Mouse (Mus musculus) neural tube, embryonic 11.5 days (tissue): Measurements from ENCODE around the gene Ildr1. TPM values are rescaled to one million over a fixed set of nuclear protein-coding genes. Genes with fewer than 3 reads are reported as not detected.

ENCODE experiments used
- ATAC-seq: fragments of 200-750 bp; cut with Nextera tagmentation; 2 replicates; pipeline ENCODE4 v1.8.0; 2017; ENCODE audit warnings: moderate number of reproducible peaks, mild to moderate bottlenecking, moderate TSS enrichment, moderate library complexity; ENCODE audit not compliant: insufficient read depth, low FRiP score, low TSS enrichment
- DNase-seq: peaks from one replicate; pipeline ENCODE4 v3.0.0-alpha.2; 2015; ENCODE audit warnings: low spot score
- H3K27ac ChIP-seq: fragments of 300-500 bp; sonication (generic); 2 replicates; pipeline ENCODE4 v1.5.1; 2014; ENCODE audit warnings: low read depth, mild to moderate bottlenecking, low read length
- H3K27me3 ChIP-seq: fragments of 300-500 bp; sonication (generic); 2 replicates; pipeline ENCODE4 v1.6.1; 2014; ENCODE audit warnings: mild to moderate bottlenecking, low read length, mixed read lengths; ENCODE audit not compliant: control insufficient read depth, insufficient read depth
- H3K36me3 ChIP-seq: fragments of 300-500 bp; sonication (generic); 2 replicates; pipeline ENCODE4 v1.6.1; 2014; ENCODE audit warnings: mild to moderate bottlenecking, low read length, moderate library complexity, mixed read lengths; ENCODE audit not compliant: control insufficient read depth, insufficient read depth
- H3K4me1 ChIP-seq: fragments of 300-500 bp; sonication (generic); 2 replicates; pipeline ENCODE4 v1.6.1; 2014; ENCODE audit warnings: low read length, mixed read lengths; ENCODE audit not compliant: control insufficient read depth, insufficient read depth
- H3K4me2 ChIP-seq: fragments of 300-500 bp; sonication (generic); 2 replicates; pipeline ENCODE4 v1.6.1; 2014; ENCODE audit warnings: low read depth, mild to moderate bottlenecking, moderate library complexity
- H3K4me3 ChIP-seq: fragments of 300-500 bp; sonication (generic); 2 replicates; pipeline ENCODE4 v1.5.1; 2014; ENCODE audit warnings: low read depth, low read length
- H3K9ac ChIP-seq: fragments of 300-500 bp; sonication (generic); 2 replicates; pipeline ENCODE4 v1.6.1; 2014; ENCODE audit warnings: mild to moderate bottlenecking, low read length
- H3K9me3 ChIP-seq: fragments of 300-500 bp; sonication (generic); 2 replicates; pipeline ENCODE4 v1.6.1; 2016; ENCODE audit warnings: low read length; ENCODE audit not compliant: control insufficient read depth
- WGBS: fragments of 180-500 bp; shearing (Covaris S2); extraction: QIAGEN DNeasy Blood & Tissue Kit; methylation state at CpG from one replicate; pipeline ENCODE4 v1.1.7; 2014; 5-methylcytosine and 5-hydroxymethylcytosine counted together
- polyA plus RNA-seq: library from polyadenylated mRNA; unstranded; fragments of >200 nt; fragmentation: Nextera tagmentation; extraction: Ambion mirVana; gene quantifications from 2 replicates; pipeline ENCODE4 v1.2.1, GENCODE M21; 2014

Gene Ildr1
- polyA plus RNA-seq, 1 experiment from 2014 or later = not detected

DNA sequence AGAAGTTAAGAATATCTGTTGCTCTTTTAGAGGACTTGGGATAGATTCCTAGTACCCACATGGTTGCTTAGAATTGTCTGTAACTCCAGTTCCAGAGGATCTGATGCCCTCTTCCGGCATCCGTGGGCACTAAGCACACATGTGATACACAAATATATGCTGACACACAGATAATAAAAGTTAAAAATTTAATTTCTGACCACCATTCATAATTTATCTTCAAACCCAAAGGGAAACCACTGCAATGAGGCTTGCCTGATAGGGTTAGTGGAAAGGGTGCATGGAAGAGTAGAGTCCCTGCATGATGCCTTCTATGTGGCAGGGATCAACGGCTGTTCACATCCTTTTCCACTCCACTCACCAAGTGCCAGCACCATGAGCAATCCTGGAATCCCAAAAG lies 77.9 kb downstream of the Ildr1 start:
- no peak overlapping the region for H3K27ac ChIP-seq
- H3K9me3 ChIP-seq = no peaks in the 10 kb centered on the region
- no peaks in the 10 kb centered on the region for H3K4me1 ChIP-seq
- DNase-seq (no peak), ATAC-seq (no peak)
- no peak overlapping the region for H3K4me2 ChIP-seq
- no peak overlapping the region for H3K4me3 ChIP-seq
- no peaks in the 10 kb centered on the region for H3K36me3 ChIP-seq
- H3K9ac ChIP-seq = no peak overlapping the region
- WGBS = 92% methylated on average over 3 of the region's 3 CpGs
- H3K27me3 ChIP-seq = no peaks in the 10 kb centered on the region

DNA sequence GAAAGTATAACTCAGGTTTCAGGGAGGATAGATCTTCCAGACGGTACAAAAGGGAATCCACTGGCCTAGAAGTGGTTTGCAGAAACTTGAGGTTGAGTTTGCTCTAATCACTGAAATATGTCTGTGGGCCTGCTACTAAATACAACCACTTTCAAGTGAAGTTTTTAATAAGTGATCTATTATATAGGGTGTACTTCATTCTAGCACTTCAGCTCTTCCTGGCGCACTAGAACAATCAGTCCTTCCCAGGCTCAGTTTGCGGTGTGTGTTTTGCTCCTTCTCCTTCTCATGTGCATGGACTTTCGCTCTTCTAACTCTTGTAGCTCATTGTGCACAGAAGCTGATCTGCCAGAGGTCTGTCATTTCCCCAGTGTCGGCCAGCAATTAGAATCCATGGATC lies 79.2 kb downstream of the Ildr1 start:
- DNase-seq = no peak
- no peak overlapping the region for H3K4me2 ChIP-seq
- no peaks in the 10 kb centered on the region for H3K27me3 ChIP-seq
- no peaks in the 10 kb centered on the region for H3K4me1 ChIP-seq
- no peak overlapping the region for H3K4me3 ChIP-seq
- no peak for ATAC-seq
- H3K9ac ChIP-seq = no peak overlapping the region
- 94% methylated on average over 5 of the region's 5 CpGs for WGBS
- H3K36me3 ChIP-seq = no peaks in the 10 kb centered on the region
- no peak overlapping the region for H3K27ac ChIP-seq
- no peaks in the 10 kb centered on the region for H3K9me3 ChIP-seq

DNA sequence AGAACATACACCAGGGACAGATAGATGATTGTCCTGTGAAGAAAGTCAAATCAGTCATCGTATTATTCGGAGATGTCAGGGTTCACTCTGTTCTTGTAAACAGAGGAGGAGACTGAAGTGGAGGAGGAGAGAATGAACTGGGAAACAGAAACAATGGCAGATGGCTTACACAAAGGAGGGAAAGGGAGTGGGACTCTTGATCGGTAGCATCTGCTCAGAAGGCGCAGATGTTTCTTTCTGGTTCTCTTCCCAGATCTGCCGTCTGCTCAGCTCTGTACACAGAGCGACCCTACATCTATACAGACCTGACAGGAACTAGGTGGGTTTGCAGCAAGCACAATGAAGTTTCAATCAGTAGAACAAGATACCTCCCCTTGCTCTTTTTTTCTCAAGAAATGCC lies 81.9 kb downstream of the Ildr1 start:
- Histone ChIP-seq H3K27ac (no peak overlapping the region), H3K4me1 (no peaks in the 10 kb centered on the region), H3K36me3 (no peaks in the 10 kb centered on the region), H3K4me3 (no peak overlapping the region), H3K9ac (no peak overlapping the region), H3K9me3 (no peaks in the 10 kb centered on the region), H3K27me3 (no peaks in the 10 kb centered on the region), H3K4me2 (no peak overlapping the region)
- DNase-seq (no peak), ATAC-seq (no peak)
- 78% methylated on average over 6 of the region's 6 CpGs for WGBS

Other genes with a start within 250 kb of the Ildr1 start
- gene Stfa3, start 238.6 kb upstream of the Ildr1 start, polyA plus RNA-seq = not detected in 2 replicates
- not detected in 2 replicates for gene Casr, start 131.8 kb upstream of the Ildr1 start, polyA plus RNA-seq
- 0.78 and 0.92 TPM in 2 replicates for gene Cd86, start 27.9 kb upstream of the Ildr1 start, polyA plus RNA-seq
- 2.6 and 3.7 TPM in 2 replicates for gene Slc15a2, start 91.0 kb downstream of the Ildr1 start, polyA plus RNA-seq
- gene Iqcb1, start 134.4 kb downstream of the Ildr1 start, polyA plus RNA-seq = 63.6 and 66.2 TPM in 2 replicates
- 0.76 and 1.2 TPM in 2 replicates for gene Eaf2, start 181.0 kb downstream of the Ildr1 start, polyA plus RNA-seq
- gene Golgb1, start 181.2 kb downstream of the Ildr1 start, polyA plus RNA-seq = 74.2 and 79.3 TPM in 2 replicates
- gene Hcls1, start 241.0 kb downstream of the Ildr1 start, polyA plus RNA-seq = 1.0 and 1.2 TPM in 2 replicates